Mouse (Mus musculus): ENCODE results near the gene Myo1e. TPM values are rescaled to one million over a fixed set of nuclear protein-coding genes. Genes with fewer than 3 reads are reported as not detected.

The Myo1e gene
- polyA plus RNA-seq, 1 experiment from 2014 or later, result 10.5 TPM

GRCm38 (mm10) chr9:70192336-70192735 lies 14.8 kb upstream of the Myo1e start:
- WGBS, result 90% methylated on average over 5 of the region's 5 CpGs
- ATAC-seq (replicated peaks; ENCODE audit: low FRiP score), result no peak

GRCm38 (mm10) chr9:70194622-70195021 lies 12.5 kb upstream of the Myo1e start:
- no peak overlapping the region for H3K4me3 ChIP-seq (ENCODE audit: low read depth, low read length)
- 87% methylated on average over 11 of the region's 11 CpGs for WGBS

More at GRCm38 (mm10) chr9:70192336-70192735, 14.8 kb upstream of the Myo1e start:
- Histone ChIP-seq H3K9ac (ENCODE audit: low read length) (no peak overlapping the region), H3K4me3 (ENCODE audit: low read depth, low read length) (no peak overlapping the region), H3K36me3 (ENCODE audit: control insufficient read depth, insufficient read depth, low read length) (no peaks in the 10 kb centered on the region), H3K27me3 (ENCODE audit: control insufficient read depth, insufficient read depth, low read length) (no peaks in the 10 kb centered on the region), H3K27ac (ENCODE audit: low read depth, low read length) (no peak overlapping the region), H3K9me3 (ENCODE audit: control insufficient read depth, low read length) (no peaks in the 10 kb centered on the region), H3K4me2 (ENCODE audit: low read depth, low read length, severe bottlenecking) (no peak overlapping the region), H3K4me1 (replicated peaks; ENCODE audit: control insufficient read depth, insufficient read depth, low read length) (no peaks in the 10 kb centered on the region)
- DNase-seq (ENCODE audit: low spot score), result no peak

GRCm38 (mm10) chr9:70196956-70197659 lies 10.0 kb upstream of the Myo1e start:
- H3K27ac ChIP-seq (ENCODE audit: low read depth, low read length), result no peak overlapping the region
- no peaks in the 10 kb centered on the region for H3K4me1 ChIP-seq (replicated peaks; ENCODE audit: control insufficient read depth, insufficient read depth, low read length)
- no peaks in the 10 kb centered on the region for H3K36me3 ChIP-seq (ENCODE audit: control insufficient read depth, insufficient read depth, low read length)
- no peak overlapping the region for H3K4me2 ChIP-seq (ENCODE audit: low read depth, low read length, severe bottlenecking)
- DNase-seq (ENCODE audit: low spot score) (no peak), ATAC-seq (replicated peaks; ENCODE audit: low FRiP score) (no peak)
- H3K4me3 ChIP-seq (ENCODE audit: low read depth, low read length), result no peak overlapping the region
- H3K27me3 ChIP-seq (ENCODE audit: control insufficient read depth, insufficient read depth, low read length), result no peaks in the 10 kb centered on the region
- no peak overlapping the region for H3K9ac ChIP-seq (ENCODE audit: low read length)
- 79% methylated on average over 15 of the region's 15 CpGs for WGBS
- no peaks in the 10 kb centered on the region for H3K9me3 ChIP-seq (ENCODE audit: control insufficient read depth, low read length)

More at GRCm38 (mm10) chr9:70194622-70195021, 12.5 kb upstream of the Myo1e start:
- H3K4me1 ChIP-seq (replicated peaks; ENCODE audit: control insufficient read depth, insufficient read depth, low read length), result no peaks in the 10 kb centered on the region
- H3K27ac ChIP-seq (ENCODE audit: low read depth, low read length), result no peak overlapping the region
- no peak overlapping the region for H3K9ac ChIP-seq (ENCODE audit: low read length)
- no peak for DNase-seq (ENCODE audit: low spot score)
- no peaks in the 10 kb centered on the region for H3K9me3 ChIP-seq (ENCODE audit: control insufficient read depth, low read length)
- H3K27me3 ChIP-seq (ENCODE audit: control insufficient read depth, insufficient read depth, low read length), result no peaks in the 10 kb centered on the region
- H3K36me3 ChIP-seq (ENCODE audit: control insufficient read depth, insufficient read depth, low read length), result no peaks in the 10 kb centered on the region
- no peak for ATAC-seq (replicated peaks; ENCODE audit: low FRiP score)
- H3K4me2 ChIP-seq (ENCODE audit: low read depth, low read length, severe bottlenecking), result no peak overlapping the region

- WGBS, result 92% methylated on average over 8 of the region's 8 CpGs
- Histone ChIP-seq H3K9ac (ENCODE audit: low read length) (no peak overlapping the region), H3K4me1 (replicated peaks; ENCODE audit: control insufficient read depth, insufficient read depth, low read length) (no peaks in the 10 kb centered on the region), H3K27me3 (ENCODE audit: control insufficient read depth, insufficient read depth, low read length) (no peaks in the 10 kb centered on the region), H3K9me3 (ENCODE audit: control insufficient read depth, low read length) (no peaks in the 10 kb centered on the region), H3K4me2 (ENCODE audit: low read depth, low read length, severe bottlenecking) (no peak overlapping the region), H3K27ac (ENCODE audit: low read depth, low read length) (no peak overlapping the region), H3K36me3 (ENCODE audit: control insufficient read depth, insufficient read depth, low read length) (no peaks in the 10 kb centered on the region), H3K4me3 (ENCODE audit: low read depth, low read length) (no peak overlapping the region)
- ATAC-seq (replicated peaks; ENCODE audit: low FRiP score), result no peak
- no peak for DNase-seq (ENCODE audit: low spot score)
Observed at GRCm38 (mm10) chr9:70197992-70198391, 9.2 kb upstream of the Myo1e start.

GRCm38 (mm10) chr9:70202753-70203152 lies 4.4 kb upstream of the Myo1e start:
- Histone ChIP-seq H3K4me3 (ENCODE audit: low read depth, low read length) (no peak overlapping the region), H3K9me3 (ENCODE audit: control insufficient read depth, low read length) (no peaks in the 10 kb centered on the region), H3K27ac (ENCODE audit: low read depth, low read length) (no peak overlapping the region), H3K4me2 (ENCODE audit: low read depth, low read length, severe bottlenecking) (no peak overlapping the region), H3K9ac (ENCODE audit: low read length) (no peak overlapping the region), H3K4me1 (replicated peaks; ENCODE audit: control insufficient read depth, insufficient read depth, low read length) (no peaks in the 10 kb centered on the region), H3K36me3 (ENCODE audit: control insufficient read depth, insufficient read depth, low read length) (no peaks in the 10 kb centered on the region), H3K27me3 (ENCODE audit: control insufficient read depth, insufficient read depth, low read length) (peaks cover 2% of the 10 kb centered on the region; the same call in 1 of the 2 replicates)
- ATAC-seq (replicated peaks; ENCODE audit: low FRiP score), result no peak
- whole genome bisulfite sequencing, result 59% methylated on average over 5 of the region's 5 CpGs
- peak; percentile 63 for DNase-seq (ENCODE audit: low spot score)

- no peak for ATAC-seq (replicated peaks; ENCODE audit: low FRiP score)
- no peaks in the 10 kb centered on the region for H3K36me3 ChIP-seq (ENCODE audit: control insufficient read depth, insufficient read depth, low read length)
Observed at GRCm38 (mm10) chr9:70203267-70204076, 3.7 kb upstream of the Myo1e start.

GRCm38 (mm10) chr9:70207981-70208521 lies 901 bp downstream of the Myo1e start:
- Histone ChIP-seq H3K9ac (ENCODE audit: low read length) (peak overlapping the region; percentile 63), H3K27me3 (ENCODE audit: control insufficient read depth, insufficient read depth, low read length) (peaks cover 2% of the 10 kb centered on the region; the same call in 1 of the 2 replicates), H3K4me2 (ENCODE audit: low read depth, low read length, severe bottlenecking) (peak overlapping the region; percentile 97), H3K9me3 (ENCODE audit: control insufficient read depth, low read length) (no peaks in the 10 kb centered on the region), H3K4me3 (ENCODE audit: low read depth, low read length) (peak overlapping the region; percentile 63), H3K27ac (ENCODE audit: low read depth, low read length) (no peak overlapping the region), H3K4me1 (replicated peaks; ENCODE audit: control insufficient read depth, insufficient read depth, low read length) (peaks cover 4% of the 10 kb centered on the region; the same call in 1 of the 2 replicates), H3K36me3 (ENCODE audit: control insufficient read depth, insufficient read depth, low read length) (no peaks in the 10 kb centered on the region)
- peak; percentile 22; the same call in 1 of the 2 replicates for ATAC-seq (replicated peaks; ENCODE audit: low FRiP score)
- under 1% methylated on average over 26 of the region's 26 CpGs for WGBS
- peak; percentile 61 for DNase-seq (ENCODE audit: low spot score)

More at GRCm38 (mm10) chr9:70203267-70204076, 3.7 kb upstream of the Myo1e start:
- no peak overlapping the region for H3K4me2 ChIP-seq (ENCODE audit: low read depth, low read length, severe bottlenecking)
- no peak overlapping the region for H3K4me3 ChIP-seq (ENCODE audit: low read depth, low read length)
- no peak overlapping the region for H3K9ac ChIP-seq (ENCODE audit: low read length)
- peaks cover 2% of the 10 kb centered on the region; the same call in 1 of the 2 replicates for H3K27me3 ChIP-seq (ENCODE audit: control insufficient read depth, insufficient read depth, low read length)
- peaks cover 4% of the 10 kb centered on the region; the same call in 1 of the 2 replicates for H3K4me1 ChIP-seq (replicated peaks; ENCODE audit: control insufficient read depth, insufficient read depth, low read length)
- no peak for DNase-seq (ENCODE audit: low spot score)
- WGBS, result 66% methylated on average over 15 of the region's 15 CpGs
- no peaks in the 10 kb centered on the region for H3K9me3 ChIP-seq (ENCODE audit: control insufficient read depth, low read length)
- H3K27ac ChIP-seq (ENCODE audit: low read depth, low read length), result no peak overlapping the region

- H3K9me3 ChIP-seq (ENCODE audit: control insufficient read depth, low read length), result no peaks in the 10 kb centered on the region
- no peak for ATAC-seq (replicated peaks; ENCODE audit: low FRiP score)
- no peak overlapping the region for H3K27ac ChIP-seq (ENCODE audit: low read depth, low read length)
- peak overlapping the region; percentile 97 for H3K4me2 ChIP-seq (ENCODE audit: low read depth, low read length, severe bottlenecking)
- H3K9ac ChIP-seq (ENCODE audit: low read length), result no peak overlapping the region
- H3K27me3 ChIP-seq (ENCODE audit: control insufficient read depth, insufficient read depth, low read length), result peaks cover 2% of the 10 kb centered on the region; the same call in 1 of the 2 replicates
- DNase-seq (ENCODE audit: low spot score), result no peak
- WGBS, result 17% methylated on average over 12 of the region's 12 CpGs
- peak overlapping the region; percentile 63 for H3K4me3 ChIP-seq (ENCODE audit: low read depth, low read length)
- peaks cover 4% of the 10 kb centered on the region; the same call in 1 of the 2 replicates for H3K4me1 ChIP-seq (replicated peaks; ENCODE audit: control insufficient read depth, insufficient read depth, low read length)
- no peaks in the 10 kb centered on the region for H3K36me3 ChIP-seq (ENCODE audit: control insufficient read depth, insufficient read depth, low read length)
Observed at GRCm38 (mm10) chr9:70208751-70209150, 1.6 kb downstream of the Myo1e start.

Measured in forebrain, embryonic 11.5 days (tissue).